Mouse (Mus musculus) liver, embryonic 12.5 days (tissue): ENCODE results near the gene Tnfaip8l1. TPM values are rescaled to one million over a fixed set of nuclear protein-coding genes. Genes with fewer than 3 reads are reported as not detected.
A peak's percentile ranks its signal among the peaks of the same experiment; 100 is the strongest.

ENCODE experiments used
- ATAC-seq: fragments of 200-750 bp; cut with Nextera tagmentation; 2 replicates; pipeline ENCODE4 v1.8.0; 2017; ENCODE audit warnings: moderate number of reproducible peaks, mild to moderate bottlenecking, moderate library complexity
- H3K27ac ChIP-seq: fragments of 300-500 bp; sonication (generic); 2 replicates; pipeline ENCODE4 v1.5.1; 2016; ENCODE audit warnings: mild to moderate bottlenecking
- H3K27me3 ChIP-seq: fragments of 300-500 bp; sonication (generic); replicated peaks from 2 replicates; pipeline ENCODE4 v1.6.1; 2016; ENCODE audit warnings: mild to moderate bottlenecking, moderate library complexity
- H3K36me3 ChIP-seq: fragments of 300-500 bp; sonication (generic); 2 replicates; pipeline ENCODE4 v1.6.1; 2016; ENCODE audit warnings: mild to moderate bottlenecking, moderate library complexity
- H3K4me1 ChIP-seq: fragments of 300-500 bp; sonication (generic); 2 replicates; pipeline ENCODE4 v1.6.1; 2016
- H3K4me2 ChIP-seq: fragments of 300-500 bp; sonication (generic); 2 replicates; pipeline ENCODE4 v1.6.1; 2016; ENCODE audit warnings: mild to moderate bottlenecking, moderate library complexity
- H3K4me3 ChIP-seq: fragments of 300-500 bp; sonication (generic); 2 replicates; pipeline ENCODE4 v1.5.1; 2016; ENCODE audit warnings: mild to moderate bottlenecking, moderate library complexity
- H3K9ac ChIP-seq: fragments of 300-500 bp; sonication (generic); 2 replicates; pipeline ENCODE4 v1.6.1; 2016; ENCODE audit warnings: mild to moderate bottlenecking, moderate library complexity
- H3K9me3 ChIP-seq: fragments of 300-500 bp; sonication (generic); replicated peaks from 2 replicates; pipeline ENCODE4 v1.6.1; 2016; ENCODE audit warnings: mild to moderate bottlenecking, moderate library complexity
- WGBS: fragments of 180-500 bp; shearing (Covaris S2); methylation state at CpG from one replicate; pipeline ENCODE4 v1.1.7; 2016; ENCODE audit not compliant: insufficient replicate concordance; 5-methylcytosine and 5-hydroxymethylcytosine counted together
- microRNA-seq: library from miRNA; unstranded; fragments of <30 nt; microRNA quantifications from one replicate; pipeline ENCODE4, GENCODE M21; 2017
- polyA plus RNA-seq: library from polyadenylated mRNA; unstranded; fragments of >200 nt; fragmentation: Nextera tagmentation; extraction: Ambion mirVana; gene quantifications from 2 replicates; pipeline ENCODE4 v1.2.1, GENCODE M21; 2016

The Tnfaip8l1 gene
- polyA plus RNA-seq, 1 experiment from 2014 or later = 3.7 TPM

DNA sequence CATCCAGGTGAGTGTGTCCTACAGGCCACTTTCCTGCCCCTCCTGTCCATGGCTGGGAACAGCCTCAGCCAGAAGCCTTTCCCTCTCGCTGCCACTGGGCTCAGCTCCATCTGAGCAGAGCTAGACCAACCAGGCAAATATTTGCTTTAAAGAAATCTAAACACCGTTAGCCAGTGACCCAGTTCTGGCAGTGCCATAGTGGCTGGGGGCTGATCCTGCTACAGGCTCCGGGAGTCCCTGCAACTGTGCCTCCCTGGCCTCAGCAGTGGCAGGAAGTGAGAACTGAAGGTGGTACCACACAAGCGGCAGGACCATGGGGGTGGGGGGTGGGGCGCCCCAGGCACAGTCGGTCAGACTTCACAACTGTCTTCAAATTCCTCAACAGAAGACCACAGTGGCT, 50.4 kb downstream of the Tnfaip8l1 start:
- ATAC-seq = peak; percentile 44
- 31% methylated on average over 6 of the region's 6 CpGs for WGBS
- H3K9ac ChIP-seq = no peak overlapping the region
- H3K4me1 ChIP-seq = peaks cover 40% of the 10 kb centered on the region
- H3K27me3 ChIP-seq = no peaks in the 10 kb centered on the region
- H3K9me3 ChIP-seq = no peaks in the 10 kb centered on the region
- H3K27ac ChIP-seq = peak overlapping the region; percentile 53
- peak overlapping the region; percentile 10; the same call in 1 of the 2 replicates for H3K4me2 ChIP-seq
- H3K36me3 ChIP-seq = peaks cover 56% of the 10 kb centered on the region
- no peak overlapping the region for H3K4me3 ChIP-seq

DNA sequence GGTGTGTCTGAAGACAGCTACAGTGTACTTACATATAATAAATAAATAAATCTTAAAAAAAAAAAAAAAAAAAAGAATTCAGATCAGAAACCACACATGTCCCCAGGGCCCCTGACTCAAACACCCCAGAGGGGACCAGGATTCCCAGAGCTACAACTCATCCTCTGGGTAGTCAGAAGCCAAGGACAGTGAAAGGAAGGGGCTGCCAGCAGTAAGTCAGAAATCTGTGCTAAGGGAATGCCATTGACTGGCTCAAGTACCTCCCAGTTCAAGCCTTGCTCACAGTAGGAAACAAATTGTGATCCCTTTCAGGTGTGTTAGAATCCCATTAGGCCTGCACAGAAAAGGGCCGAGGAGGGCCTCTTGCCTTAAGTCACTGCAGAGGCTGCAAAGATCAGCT, 52.0 kb downstream of the Tnfaip8l1 start:
- 71% methylated on average over 1 of the region's 1 CpGs for WGBS

DNA sequence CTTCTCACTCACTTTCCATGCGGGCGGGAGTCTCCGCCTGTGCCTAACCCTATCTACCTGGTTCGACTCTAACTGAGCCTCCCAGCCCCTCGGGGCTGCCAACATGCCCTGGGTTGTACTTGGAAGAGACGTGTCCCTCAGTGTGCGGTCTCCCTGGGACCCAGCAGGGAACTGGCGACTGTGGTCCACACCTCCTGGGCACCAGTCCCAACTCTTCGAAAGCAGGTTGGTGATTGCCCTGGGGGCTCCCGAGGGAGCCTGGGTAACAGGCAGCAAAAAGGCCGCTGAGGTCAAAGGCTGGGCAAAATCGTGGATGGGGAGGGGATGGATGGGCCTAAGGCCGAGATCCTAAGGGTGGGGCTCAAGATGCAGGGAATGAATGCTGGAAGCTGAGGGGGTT, 55.4 kb downstream of the Tnfaip8l1 start:
- no peaks in the 10 kb centered on the region; the same call in 1 of the 2 replicates for H3K27me3 ChIP-seq
- 62% methylated on average over 13 of the region's 13 CpGs for WGBS
- no peak for ATAC-seq
- H3K4me2 ChIP-seq = peak overlapping the region; percentile 88
- no peaks in the 10 kb centered on the region for H3K9me3 ChIP-seq
- H3K4me3 ChIP-seq = peak overlapping the region; percentile 83
- H3K27ac ChIP-seq = no peak overlapping the region
- H3K9ac ChIP-seq = peak overlapping the region; percentile 87
- H3K4me1 ChIP-seq = peaks cover 47% of the 10 kb centered on the region
- peaks cover 12% of the 10 kb centered on the region; the same call in 1 of the 2 replicates for H3K36me3 ChIP-seq

More for the DNA sequence above, 52.0 kb downstream of the Tnfaip8l1 start:
- no peaks in the 10 kb centered on the region for H3K27me3 ChIP-seq
- no peak overlapping the region for H3K27ac ChIP-seq
- no peak overlapping the region for H3K9ac ChIP-seq
- no peak for ATAC-seq
- peaks cover 40% of the 10 kb centered on the region for H3K36me3 ChIP-seq
- peaks cover 50% of the 10 kb centered on the region for H3K4me1 ChIP-seq
- H3K4me3 ChIP-seq = no peak overlapping the region
- no peaks in the 10 kb centered on the region for H3K9me3 ChIP-seq
- H3K4me2 ChIP-seq = no peak overlapping the region

DNA sequence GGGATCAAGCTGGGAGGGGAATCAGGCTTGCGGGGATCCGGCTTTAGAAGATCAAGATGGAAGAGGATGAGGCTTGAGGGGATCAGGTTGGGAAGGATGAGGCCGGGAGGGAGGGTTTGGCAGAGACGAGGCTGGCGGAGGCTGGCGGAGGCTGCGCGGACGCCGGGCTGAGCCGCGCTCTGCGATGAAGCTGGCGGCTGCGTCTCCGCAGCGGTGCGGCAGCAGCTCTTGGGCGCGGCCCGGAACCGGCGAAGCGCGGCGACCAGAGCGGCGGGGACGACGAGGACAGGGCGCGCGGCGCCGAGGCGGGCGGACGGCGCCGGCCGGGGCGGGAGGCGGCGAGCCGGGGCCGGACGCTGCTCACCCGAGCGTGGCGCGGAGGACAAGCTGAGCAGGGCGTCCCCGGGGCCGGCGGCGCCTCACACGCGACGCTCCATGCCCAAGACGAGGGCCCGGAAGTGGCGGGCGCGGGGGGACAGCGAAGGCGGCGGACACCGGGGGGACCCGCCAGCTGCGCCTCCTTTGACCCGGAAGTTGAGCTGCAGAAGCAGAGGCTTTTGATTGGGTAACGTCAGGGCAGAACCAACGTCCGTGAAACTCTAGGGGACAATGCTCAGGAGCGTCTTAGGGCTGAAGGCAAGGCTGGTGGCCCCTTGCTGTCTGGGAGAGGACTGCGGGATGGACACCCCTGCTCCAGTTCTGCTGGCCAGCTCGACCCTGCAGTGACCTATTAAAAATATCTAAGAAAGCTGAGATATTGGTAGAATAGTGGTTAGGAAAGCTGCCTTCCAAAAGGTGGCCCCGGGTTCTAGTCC, 56.3 kb downstream of the Tnfaip8l1 start, which contains the start of gene Dpp9:
TSS of gene Dpp9 (minus strand) at position 529 of the 815 bp plus-strand sequence.
- H3K27ac ChIP-seq = peak within 1 kb of the TSS; percentile 85
- peak; percentile 96 for ATAC-seq
- under 1% methylated on average over 70 of the region's 78 CpGs for WGBS

DNA sequence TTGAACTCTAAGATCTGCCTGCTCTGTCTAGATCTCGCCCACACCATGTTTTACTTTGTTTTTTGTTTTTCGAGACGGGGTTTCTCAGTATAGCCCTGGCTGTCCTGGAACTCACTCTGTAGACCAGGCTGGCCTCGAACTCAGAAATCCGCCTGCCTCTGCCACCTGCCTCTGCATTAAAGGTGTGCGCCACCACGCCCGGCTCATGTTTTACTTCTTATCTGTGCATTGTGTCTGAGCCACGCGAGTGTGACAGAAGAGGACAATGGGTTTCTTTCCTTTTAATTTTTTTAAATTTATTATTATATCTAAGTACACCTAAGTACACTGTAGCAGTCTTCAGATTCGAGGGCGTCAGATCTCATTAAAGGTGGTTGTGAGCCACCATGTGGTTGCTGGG, 57.0 kb downstream of the Tnfaip8l1 start:
- no peak for ATAC-seq
- peak overlapping the region; percentile 83 for H3K4me3 ChIP-seq
- H3K27ac ChIP-seq = peak overlapping the region; percentile 85
- WGBS = 27% methylated on average over 12 of the region's 12 CpGs
- H3K9ac ChIP-seq = peak overlapping the region; percentile 87
- no peaks in the 10 kb centered on the region; the same call in 1 of the 2 replicates for H3K27me3 ChIP-seq
- H3K9me3 ChIP-seq = no peaks in the 10 kb centered on the region
- H3K4me1 ChIP-seq = peaks cover 38% of the 10 kb centered on the region
- H3K4me2 ChIP-seq = peak overlapping the region; percentile 88
- peaks cover 10% of the 10 kb centered on the region; the same call in 1 of the 2 replicates for H3K36me3 ChIP-seq

More for the DNA sequence above, 56.3 kb downstream of the Tnfaip8l1 start, which contains the start of gene Dpp9:
- peaks cover 41% of the 10 kb centered on the region for H3K4me1 ChIP-seq
- no peaks in the 10 kb centered on the region for H3K9me3 ChIP-seq
- H3K27me3 ChIP-seq = no peaks in the 10 kb centered on the region; the same call in 1 of the 2 replicates
- H3K36me3 ChIP-seq = peaks cover 12% of the 10 kb centered on the region; the same call in 1 of the 2 replicates
- H3K4me2 ChIP-seq = peak within 1 kb of the TSS; percentile 88
- H3K9ac ChIP-seq = peak within 1 kb of the TSS; percentile 87
- H3K4me3 ChIP-seq = peak within 1 kb of the TSS; percentile 83

DNA sequence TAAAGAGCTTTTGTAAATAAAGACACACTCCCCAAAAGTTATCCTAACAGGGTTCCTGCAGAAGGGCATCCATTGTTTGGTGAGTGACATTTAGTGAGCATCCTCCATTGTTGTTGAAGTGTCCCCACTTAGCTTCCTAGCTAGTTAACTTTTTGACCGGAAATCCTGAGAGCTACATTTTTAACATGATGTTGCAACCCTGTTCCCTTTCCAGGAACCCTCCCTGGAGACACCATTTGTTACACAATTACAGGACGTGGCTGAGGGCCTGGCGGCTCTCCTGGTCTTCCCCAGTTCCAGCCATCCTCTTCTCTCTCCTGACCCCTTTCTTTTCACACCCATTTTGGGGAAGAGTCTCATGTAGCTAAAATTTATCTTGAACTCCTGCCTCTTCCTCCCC, 57.5 kb downstream of the Tnfaip8l1 start:
- peak overlapping the region; percentile 85; the same call in 1 of the 2 replicates for H3K27ac ChIP-seq
- no peak overlapping the region for H3K9ac ChIP-seq
- peaks cover 39% of the 10 kb centered on the region for H3K4me1 ChIP-seq
- no peaks in the 10 kb centered on the region for H3K9me3 ChIP-seq
- H3K4me2 ChIP-seq = peak overlapping the region; percentile 88
- 38% methylated on average over 3 of the region's 3 CpGs for WGBS
- H3K36me3 ChIP-seq = peaks cover 10% of the 10 kb centered on the region; the same call in 1 of the 2 replicates
- H3K4me3 ChIP-seq = no peak overlapping the region
- H3K27me3 ChIP-seq = no peaks in the 10 kb centered on the region; the same call in 1 of the 2 replicates
- no peak for ATAC-seq

Small RNAs within 50 kb of the gene (microRNA-seq; reads per million reads assigned to microRNA genes)
- gene Gm44397 = not detected

Other genes with a start within 250 kb of the Tnfaip8l1 start
- gene Zfp119b, start 213.0 kb upstream of the Tnfaip8l1 start, polyA plus RNA-seq = 1.8 and 2.5 TPM in 2 replicates
- gene Ebi3, start 209.8 kb upstream of the Tnfaip8l1 start, polyA plus RNA-seq = 4.5 and 5.4 TPM in 2 replicates
- gene Yju2, start 203.4 kb upstream of the Tnfaip8l1 start, polyA plus RNA-seq = 14.6 and 15.6 TPM in 2 replicates
- gene Shd, start 192.0 kb upstream of the Tnfaip8l1 start, polyA plus RNA-seq = 0.81 and 0.95 TPM in 2 replicates
- gene Fsd1, start 176.0 kb upstream of the Tnfaip8l1 start, polyA plus RNA-seq = 1.7 and 2.3 TPM in 2 replicates
- 1.8 and 2.1 TPM in 2 replicates for gene Stap2, start 156.9 kb upstream of the Tnfaip8l1 start, polyA plus RNA-seq
- 27.4 and 29.1 TPM in 2 replicates for gene Mpnd, start 156.8 kb upstream of the Tnfaip8l1 start, polyA plus RNA-seq
- 66.4 and 67.9 TPM in 2 replicates for gene Sh3gl1, start 125.8 kb upstream of the Tnfaip8l1 start, polyA plus RNA-seq
- 34.3 and 37.6 TPM in 2 replicates for gene Chaf1a, start 122.0 kb upstream of the Tnfaip8l1 start, polyA plus RNA-seq
- gene Ubxn6, start 87.4 kb upstream of the Tnfaip8l1 start, polyA plus RNA-seq = 15.8 and 17.9 TPM in 2 replicates
- 86.7 and 89.4 TPM in 2 replicates for gene Hdgfl2, start 82.8 kb upstream of the Tnfaip8l1 start, polyA plus RNA-seq
- gene Plin4, start 52.7 kb upstream of the Tnfaip8l1 start, polyA plus RNA-seq = 0.05 and 0.06 TPM in 2 replicates
- gene Plin5, start 44.9 kb upstream of the Tnfaip8l1 start, polyA plus RNA-seq = 0.25 and 0.38 TPM in 2 replicates
- gene Lrg1, start 40.5 kb upstream of the Tnfaip8l1 start, polyA plus RNA-seq = 0.27 and 0.48 TPM in 2 replicates
- gene Sema6b, start 22.1 kb upstream of the Tnfaip8l1 start, polyA plus RNA-seq = 1.5 and 1.7 TPM in 2 replicates
- gene Mydgf, start 21.4 kb downstream of the Tnfaip8l1 start, polyA plus RNA-seq = 66.2 and 71.0 TPM in 2 replicates
- 27.1 and 28.5 TPM in 2 replicates for gene Dpp9, start 56.4 kb downstream of the Tnfaip8l1 start, polyA plus RNA-seq
- gene Fem1a, start 94.3 kb downstream of the Tnfaip8l1 start, polyA plus RNA-seq = 10.2 and 10.7 TPM in 2 replicates
- gene Ticam1, start 114.3 kb downstream of the Tnfaip8l1 start, polyA plus RNA-seq = 3.8 and 4.1 TPM in 2 replicates
- 28.3 and 30.2 TPM in 2 replicates for gene Plin3, start 130.4 kb downstream of the Tnfaip8l1 start, polyA plus RNA-seq
- gene Arrdc5, start 137.8 kb downstream of the Tnfaip8l1 start, polyA plus RNA-seq = not detected in 2 replicates
- gene Uhrf1, start 140.8 kb downstream of the Tnfaip8l1 start, polyA plus RNA-seq = 153 and 154 TPM in 2 replicates
- 13.6 and 13.9 TPM in 2 replicates for gene Kdm4b, start 163.6 kb downstream of the Tnfaip8l1 start, polyA plus RNA-seq